13 mouse cellular contexts compared by ENCODE assay signal in the genomic region with DNA sequence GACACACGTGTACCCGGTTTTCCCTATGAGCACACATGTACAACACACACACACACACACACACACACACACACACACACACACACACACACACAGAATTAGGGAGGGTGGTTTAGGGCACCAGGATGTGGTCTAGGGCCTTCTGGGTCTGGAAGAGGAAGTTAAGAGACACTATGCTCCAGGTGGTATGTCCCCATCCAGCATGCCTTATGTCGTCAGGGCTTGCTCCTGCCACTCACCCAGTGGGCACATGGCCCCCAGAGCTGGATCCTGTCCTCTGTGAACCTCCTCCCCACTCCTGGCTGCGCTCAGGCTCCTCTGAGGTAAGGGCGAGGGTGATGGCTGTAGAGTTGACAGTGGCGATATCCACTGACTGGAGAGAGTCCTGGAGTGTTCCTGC. TPM values are rescaled to one million over a fixed set of nuclear protein-coding genes. Genes with fewer than 3 reads are reported as not detected.
DNase-seq lines count a peak whose midpoint lies in the region; ATAC-seq and TF ChIP-seq lines count a peak whose summit lies in the region.
"Had no signal": no experiment of that assay in that cellular context is flagged by ENCODE, and none has a peak within 500 bp of the region (broad histone marks: within the 10 kb centered on the region; RNA-seq: fewer than 3 reads in every experiment).

No protein-coding gene starts in this region.

- no peak for TF ChIP-seq CTCF in left cerebral cortex, adult 2 months (IDR thresholded peaks at IDR 0.05)

- ATAC-seq in midbrain, embryonic 16.5 days: no peak
- peak; percentile 72 for ATAC-seq in activated CD4-positive, CD25-positive, alpha-beta regulatory T cell, adult 4 months
- ATAC-seq in megakaryocyte progenitor cell, adult 5-6 weeks (replicated peaks; ENCODE audit: poor library complexity): peak; percentile 81
- ATAC-seq in forebrain, embryonic 11.5 days (replicated peaks; ENCODE audit: low FRiP score): no peak

- DNase-seq in midbrain, embryonic 10.5 days (ENCODE audit: low spot score): no peak
- DNase-seq in thymus, postnatal 4 days: peak; percentile 62
- no peak for DNase-seq in left cerebral cortex, adult 2 months (ENCODE audit: extremely low spot score in 1 of 2, low spot score in 2 of 2)
- DNase-seq in forebrain, embryonic 11.5 days (ENCODE audit: low spot score): no peak
- DNase-seq: adrenal gland, postnatal 25 days; kidney, adult 2 months; right cerebral cortex, postnatal 4 days had no signal

- peaks cover 37% of the 10 kb centered on the region for H3K36me3 ChIP-seq in midbrain, embryonic 10.5 days
- no peaks in the 10 kb centered on the region for H3K36me3 ChIP-seq in midbrain, embryonic 16.5 days (ENCODE audit: control insufficient read depth, insufficient read depth, low read length)
- no peaks in the 10 kb centered on the region for H3K36me3 ChIP-seq in forebrain, embryonic 11.5 days (ENCODE audit: control insufficient read depth, insufficient read depth, low read length)
- H3K36me3 ChIP-seq: midbrain, embryonic 12.5 days had no signal

- 86% methylated on average over 6 of the region's 6 CpGs for WGBS in midbrain, embryonic 10.5 days
- WGBS in midbrain, embryonic 16.5 days: 93% methylated on average over 6 of the region's 6 CpGs
- 90% methylated on average over 6 of the region's 6 CpGs for WGBS in forebrain, embryonic 11.5 days

- H3K4me3 ChIP-seq in midbrain, embryonic 10.5 days: no peak overlapping the region
- no peak overlapping the region for H3K4me3 ChIP-seq in midbrain, embryonic 16.5 days (ENCODE audit: low read depth, low read length)
- no peak overlapping the region for H3K4me3 ChIP-seq in left cerebral cortex, adult 2 months
- no peak overlapping the region for H3K4me3 ChIP-seq in forebrain, embryonic 11.5 days (ENCODE audit: low read depth, low read length)
- H3K4me3 ChIP-seq: heart, embryonic 12.5 days; midbrain, embryonic 12.5 days had no signal

- 0 out of 2 replicates have a peak overlapping the region, but pooled peaks have one; percentile 23 for H3K27ac ChIP-seq in midbrain, embryonic 10.5 days (replicated peaks)
- no peak overlapping the region for H3K27ac ChIP-seq in midbrain, embryonic 16.5 days (ENCODE audit: low read length)
- no peak overlapping the region for H3K27ac ChIP-seq in left cerebral cortex, adult 2 months
- H3K27ac ChIP-seq in forebrain, embryonic 11.5 days (ENCODE audit: low read depth, low read length): no peak overlapping the region
- H3K27ac ChIP-seq: liver, embryonic 14.5 days had no signal

- peaks cover 51% of the 10 kb centered on the region for H3K4me1 ChIP-seq in midbrain, embryonic 10.5 days
- H3K4me1 ChIP-seq in midbrain, embryonic 16.5 days (ENCODE audit: control insufficient read depth, insufficient read depth, low read length): 0 out of 2 replicates have a peak, but pooled peaks cover 2% of the 10 kb centered on the region
- H3K4me1 ChIP-seq in forebrain, embryonic 11.5 days (replicated peaks; ENCODE audit: control insufficient read depth, insufficient read depth, low read length): no peaks in the 10 kb centered on the region

- no peak overlapping the region for H3K9ac ChIP-seq in midbrain, embryonic 16.5 days (ENCODE audit: low read depth, low read length)
- H3K9ac ChIP-seq in forebrain, embryonic 11.5 days (ENCODE audit: low read length): no peak overlapping the region
- H3K9ac ChIP-seq: liver, embryonic 14.5 days; midbrain, embryonic 12.5 days had no signal

- H3K9me3 ChIP-seq in midbrain, embryonic 10.5 days (replicated peaks): no peaks in the 10 kb centered on the region
- no peaks in the 10 kb centered on the region for H3K9me3 ChIP-seq in midbrain, embryonic 16.5 days (replicated peaks; ENCODE audit: control insufficient read depth, low read length, poor library complexity, severe bottlenecking)
- H3K9me3 ChIP-seq in forebrain, embryonic 11.5 days (ENCODE audit: control insufficient read depth, low read length): no peaks in the 10 kb centered on the region
- H3K9me3 ChIP-seq: heart, embryonic 12.5 days; midbrain, embryonic 12.5 days had no signal

- no peak overlapping the region for H3K4me2 ChIP-seq in midbrain, embryonic 16.5 days (ENCODE audit: low read length)
- H3K4me2 ChIP-seq in forebrain, embryonic 11.5 days (ENCODE audit: low read depth, low read length, severe bottlenecking): no peak overlapping the region
- H3K4me2 ChIP-seq: midbrain, embryonic 12.5 days had no signal

- H3K27me3 ChIP-seq in midbrain, embryonic 10.5 days (ENCODE audit: low read depth, poor library complexity, severe bottlenecking): 0 out of 2 replicates have a peak, but pooled peaks cover 5% of the 10 kb centered on the region
- no peaks in the 10 kb centered on the region for H3K27me3 ChIP-seq in midbrain, embryonic 16.5 days (ENCODE audit: control insufficient read depth, insufficient read depth, low read depth, low read length)
- H3K27me3 ChIP-seq in forebrain, embryonic 11.5 days (ENCODE audit: control insufficient read depth, insufficient read depth, low read length): no peaks in the 10 kb centered on the region
- H3K27me3 ChIP-seq: heart, embryonic 12.5 days had no signal

- intact Hi-C loops in left cerebral cortex, adult 2 months (cut with DNase I): no loop called here

RNA-seq across cellular contexts. Expression of gene BC034090, which starts 21.2 kb away (rescaled TPM):
- 5.2 and 7.4 TPM in 2 replicates for polyA plus RNA-seq in midbrain, embryonic 10.5 days (2016; fragmentation: Nextera tagmentation; extraction: Ambion mirVana)
- polyA plus RNA-seq in midbrain, embryonic 16.5 days (2015; fragmentation: Nextera tagmentation; extraction: Ambion mirVana): 2.8 and 5.5 TPM in 2 replicates
- polyA plus RNA-seq in activated CD4-positive, CD25-positive, alpha-beta regulatory T cell, adult 4 months (2017; shearing (Covaris generic)): 1 to 10 TPM in 1 of 2 experiments, under 1 TPM in 1; 0.85 to 1.3 TPM
- total RNA-seq in megakaryocyte progenitor cell, adult 5-6 weeks (2015): 0.07 TPM in 1 of 2 replicates, not detected in the other
- 0.20 TPM in 1 of 2 replicates, not detected in the other for total RNA-seq in megakaryocyte progenitor cell, adult 5-6 weeks (2017)
- 10 to 100 TPM in 1 of 2 experiments, 1 to 10 TPM in 1; 9.9 to 14.7 TPM for total RNA-seq in left cerebral cortex, adult 2 months (2021)
- polyA plus RNA-seq in forebrain, embryonic 11.5 days (2014; fragmentation: Nextera tagmentation; extraction: Ambion mirVana): 3.2 and 3.3 TPM in 2 replicates

Comparison
In these comparisons a context has a peak if more than half of its experiments do, and no peak if none do; other contexts are left out.
1. ATAC-seq: peak in activated CD4-positive, CD25-positive, alpha-beta regulatory T cell, adult 4 months (single experiment) and megakaryocyte progenitor cell, adult 5-6 weeks (single experiment); none in midbrain, embryonic 16.5 days (single experiment) and forebrain, embryonic 11.5 days (single experiment).